Comparison of ENCODE assay signal across 9 mouse cellular contexts in genomic region chr7:99154648-99155151, GRCm38 (mm10). TPM values are rescaled to one million over a fixed set of nuclear protein-coding genes. Genes with fewer than 3 reads are reported as not detected.
DNase-seq lines count a peak whose midpoint lies in the region; ATAC-seq lines count a peak whose summit lies in the region.
"Had no signal": no experiment of that assay in that cellular context is flagged by ENCODE, and none has a peak within 500 bp of the region (broad histone marks: within the 10 kb centered on the region; RNA-seq: fewer than 3 reads in every experiment).

No protein-coding gene starts in this region.

- DNase-seq in kidney, postnatal 10 days: peak; percentile 51
- no peak for DNase-seq in kidney, postnatal 36 days
- DNase-seq in embryo, embryonic 9.5 days (ENCODE audit: extremely low spot score): peak; percentile 42
- no peak for DNase-seq in layer of hippocampus, adult 11-12 months (ENCODE audit: low spot score)
- DNase-seq in gastrocnemius, postnatal 25 days: no peak
- DNase-seq in Muller cell, postnatal 12 days (ENCODE audit: inconsistent ontology term): no peak
- DNase-seq: cerebellum, adult 11-12 months had no signal

- 55% methylated on average over 8 of the region's 8 CpGs for WGBS in intestine, embryonic 15.5 days
- 51% methylated on average over 8 of the region's 8 CpGs for WGBS in midbrain, embryonic 16.5 days

- H3K4me1 ChIP-seq in intestine, embryonic 15.5 days (replicated peaks): peaks cover 29% of the 10 kb centered on the region
- H3K4me1 ChIP-seq in midbrain, embryonic 16.5 days (ENCODE audit: control insufficient read depth, insufficient read depth, low read length): 0 out of 2 replicates have a peak, but pooled peaks cover 3% of the 10 kb centered on the region

- H3K27ac ChIP-seq in intestine, embryonic 15.5 days: no peak overlapping the region
- no peak overlapping the region for H3K27ac ChIP-seq in midbrain, embryonic 16.5 days (ENCODE audit: low read length)

- H3K36me3 ChIP-seq in intestine, embryonic 15.5 days: no peaks in the 10 kb centered on the region
- H3K36me3 ChIP-seq in midbrain, embryonic 16.5 days (ENCODE audit: control insufficient read depth, insufficient read depth, low read length): no peaks in the 10 kb centered on the region

- no peak overlapping the region for H3K9ac ChIP-seq in intestine, embryonic 15.5 days
- H3K9ac ChIP-seq in midbrain, embryonic 16.5 days (ENCODE audit: low read depth, low read length): no peak overlapping the region

- no peaks in the 10 kb centered on the region for H3K27me3 ChIP-seq in intestine, embryonic 15.5 days (replicated peaks)
- no peaks in the 10 kb centered on the region for H3K27me3 ChIP-seq in midbrain, embryonic 16.5 days (ENCODE audit: control insufficient read depth, insufficient read depth, low read depth, low read length)

- H3K4me2 ChIP-seq in intestine, embryonic 15.5 days (replicated peaks): no peak overlapping the region
- H3K4me2 ChIP-seq in midbrain, embryonic 16.5 days (ENCODE audit: low read length): no peak overlapping the region

- peak; percentile 48 for ATAC-seq in intestine, embryonic 15.5 days
- ATAC-seq in midbrain, embryonic 16.5 days: peak; percentile 30; the same call in 1 of the 2 replicates

- no peaks in the 10 kb centered on the region for H3K9me3 ChIP-seq in intestine, embryonic 15.5 days
- no peaks in the 10 kb centered on the region for H3K9me3 ChIP-seq in midbrain, embryonic 16.5 days (replicated peaks; ENCODE audit: control insufficient read depth, low read length, poor library complexity, severe bottlenecking)

- no peak overlapping the region for H3K4me3 ChIP-seq in intestine, embryonic 15.5 days (replicated peaks)
- H3K4me3 ChIP-seq in midbrain, embryonic 16.5 days (ENCODE audit: low read depth, low read length): no peak overlapping the region

RNA-seq across cellular contexts. Expression of gene Uvrag, which starts 13.8 kb away (rescaled TPM):
- polyA plus RNA-seq in intestine, embryonic 15.5 days (2015; fragmentation: Nextera tagmentation; extraction: Ambion mirVana): 20.5 and 20.9 TPM in 2 replicates
- 16.0 and 17.7 TPM in 2 replicates for polyA plus RNA-seq in midbrain, embryonic 16.5 days (2015; fragmentation: Nextera tagmentation; extraction: Ambion mirVana)
- total RNA-seq in gastrocnemius, postnatal 25 days (2021): 10 to 100 TPM in 1 of 2 experiments, 1 to 10 TPM in 1; 9.1 to 10.8 TPM

RNA-seq across cellular contexts. Expression of gene Dgat2, which starts 27.8 kb away (rescaled TPM):
- polyA plus RNA-seq in intestine, embryonic 15.5 days (2015; fragmentation: Nextera tagmentation; extraction: Ambion mirVana): 176 and 204 TPM in 2 replicates
- 22.0 and 24.0 TPM in 2 replicates for polyA plus RNA-seq in midbrain, embryonic 16.5 days (2015; fragmentation: Nextera tagmentation; extraction: Ambion mirVana)
- total RNA-seq in gastrocnemius, postnatal 25 days (2021): 10 to 100 TPM; 34.1 to 57.3 TPM

Comparison
In these comparisons a context has a peak if more than half of its experiments do, and no peak if none do; other contexts are left out.
1. DNase-seq: peak in kidney, postnatal 10 days (single experiment) and embryo, embryonic 9.5 days (single experiment); none in kidney, postnatal 36 days (0 of 2), layer of hippocampus, adult 11-12 months (single experiment), gastrocnemius, postnatal 25 days (single experiment) and Muller cell, postnatal 12 days (single experiment).